Mouse (Mus musculus): ENCODE measurements around the gene Edar.

Edar gene

GRCm38 (mm10) chr10:58651270-58652042 is 24.0 kb downstream of the Edar start:
- CTCF ChIA-PET: no interaction called here

GRCm38 (mm10) chr10:58648787-58649186 is 26.7 kb downstream of the Edar start:
- CTCF ChIA-PET: no interaction called here

- CTCF ChIA-PET: no interaction called here
Observed at GRCm38 (mm10) chr10:58644671-58645070, 30.8 kb downstream of the Edar start.

- CTCF ChIA-PET: no interaction called here
Observed at GRCm38 (mm10) chr10:58644194-58644593, 31.3 kb downstream of the Edar start.

- CTCF ChIA-PET: no interaction called here
Observed at GRCm38 (mm10) chr10:58643001-58643400, 32.5 kb downstream of the Edar start.

- CTCF ChIA-PET: interaction anchor here (0.7 kb wide), 1 partner anchor 904 kb away, joined by 3 read pairs; no protein-coding TSS in a partner anchor
Observed at GRCm38 (mm10) chr10:58641631-58642030, 33.8 kb downstream of the Edar start.

GRCm38 (mm10) chr10:58640446-58641400 is 34.7 kb downstream of the Edar start:
- CTCF ChIA-PET: no interaction called here

GRCm38 (mm10) chr10:58639291-58639690 is 36.2 kb downstream of the Edar start:
- CTCF ChIA-PET: no interaction called here

GRCm38 (mm10) chr10:58636431-58637080 is 38.9 kb downstream of the Edar start:
- CTCF ChIA-PET: no interaction called here

GRCm38 (mm10) chr10:58633507-58633906 is 41.9 kb downstream of the Edar start:
- CTCF ChIA-PET: no interaction called here

GRCm38 (mm10) chr10:58627569-58627968 is 47.9 kb downstream of the Edar start:
- CTCF ChIA-PET: no interaction called here

- CTCF ChIA-PET: no interaction called here
Observed at GRCm38 (mm10) chr10:58624848-58625711, 50.4 kb downstream of the Edar start.

GRCm38 (mm10) chr10:58619266-58619665 is 56.2 kb downstream of the Edar start:
- CTCF ChIA-PET: no interaction called here

GRCm38 (mm10) chr10:58618501-58619216 is 56.8 kb downstream of the Edar start:
- CTCF ChIA-PET: no interaction called here

GRCm38 (mm10) chr10:58616565-58616964 is 58.9 kb downstream of the Edar start:
- CTCF ChIA-PET: no interaction called here

- CTCF ChIA-PET: no interaction called here
Observed at GRCm38 (mm10) chr10:58614601-58615000, 60.9 kb downstream of the Edar start.

GRCm38 (mm10) chr10:58610484-58611261 is 64.8 kb downstream of the Edar start:
- CTCF ChIA-PET: no interaction called here

GRCm38 (mm10) chr10:58608858-58609257 is 66.6 kb downstream of the Edar start:
- CTCF ChIA-PET: no interaction called here

- CTCF ChIA-PET: no interaction called here
Observed at GRCm38 (mm10) chr10:58606356-58606755, 69.1 kb downstream of the Edar start.

GRCm38 (mm10) chr10:58604779-58605178 is 70.7 kb downstream of the Edar start:
- CTCF ChIA-PET: no interaction called here
